Mouse (Mus musculus) ES-E14 (cell line): ENCODE results near the gene Tek.

ENCODE experiments used
- CHD2 ChIP-seq: IDR thresholded peaks from 2 replicates; pipeline ENCODE4 v1.6.1; 2014; ENCODE audit warnings: mild to moderate bottlenecking, low read depth, low read length, inconsistent platforms
- HCFC1 ChIP-seq: IDR thresholded peaks from 2 replicates; pipeline ENCODE4 v1.6.1; 2012; ENCODE audit warnings: low read length, inconsistent platforms, borderline replicate concordance; ENCODE audit not compliant: insufficient read depth
- MAFK ChIP-seq: IDR thresholded peaks from 2 replicates; pipeline ENCODE4 v1.6.1; 2014; ENCODE audit warnings: mild to moderate bottlenecking, low read depth, low read length, inconsistent platforms; ENCODE audit not compliant: insufficient read depth
- ZNF384 ChIP-seq: IDR thresholded peaks from 2 replicates; pipeline ENCODE4 v1.6.1; 2012; ENCODE audit warnings: low read depth, low read length, inconsistent platforms

- TF ChIP-seq MAFK, result no peak
- no peak for TF ChIP-seq HCFC1
- TF ChIP-seq ZNF384, result no peak
- TF ChIP-seq CHD2, result no peak
Observed at GRCm38 (mm10) chr4:94803187-94803586, 64.1 kb downstream of the Tek start.
